Mouse (Mus musculus) colon, adult 2 months (tissue): ENCODE data around the gene Fosb. TPM values are rescaled to one million over a fixed set of nuclear protein-coding genes. Genes with fewer than 3 reads are reported as not detected.

ENCODE experiments used
- polyA plus RNA-seq: library from polyadenylated mRNA; depleted of rRNA; stranded (reverse); fragments of >200 nt; gene quantifications from 2 replicates; pipeline ENCODE4 v1.2.3, GENCODE M21; 2012; rRNA removed

Fosb gene
- 3.1 and 6.7 TPM in 2 replicates for polyA plus RNA-seq

DNA sequence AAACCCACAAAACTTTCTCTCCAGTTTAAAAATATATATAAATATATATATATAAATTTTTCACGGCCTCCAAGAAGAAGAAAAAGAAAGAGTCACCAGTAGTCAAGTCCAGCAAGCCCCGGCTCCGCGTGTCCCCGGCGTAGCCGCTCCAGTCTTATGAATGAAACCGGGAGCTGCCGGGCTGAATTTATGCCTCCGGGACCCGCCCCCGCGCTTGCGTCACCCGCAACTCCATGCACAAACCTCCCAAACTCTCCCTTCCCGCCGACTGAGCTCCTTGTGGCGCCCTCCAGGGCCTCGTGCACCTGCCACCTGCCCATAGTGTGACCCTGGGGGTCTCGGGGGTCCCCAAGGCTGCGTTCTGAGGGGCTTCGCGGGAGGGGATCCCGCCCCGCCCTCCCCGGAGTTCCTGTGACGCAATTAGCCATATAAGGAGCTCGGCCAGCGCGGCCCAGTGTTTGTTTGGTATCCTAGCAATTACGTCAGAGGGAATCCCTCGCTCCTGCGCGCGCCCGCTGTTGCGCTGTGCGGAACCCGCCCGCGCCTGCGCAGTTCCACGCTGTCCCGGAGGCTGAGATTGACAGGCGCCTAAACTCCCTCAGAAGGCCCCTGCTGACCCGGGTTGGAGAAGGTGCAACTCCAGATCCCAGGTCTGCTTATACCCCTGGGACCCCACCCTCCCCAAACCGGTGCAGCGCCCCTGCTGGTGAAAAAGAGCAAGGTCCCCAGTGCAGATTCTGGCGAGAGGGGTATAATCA, at the start of gene Fosb:
Gene Fosb (minus strand): TSS at position 168 of the 758 bp plus-strand sequence.

DNA sequence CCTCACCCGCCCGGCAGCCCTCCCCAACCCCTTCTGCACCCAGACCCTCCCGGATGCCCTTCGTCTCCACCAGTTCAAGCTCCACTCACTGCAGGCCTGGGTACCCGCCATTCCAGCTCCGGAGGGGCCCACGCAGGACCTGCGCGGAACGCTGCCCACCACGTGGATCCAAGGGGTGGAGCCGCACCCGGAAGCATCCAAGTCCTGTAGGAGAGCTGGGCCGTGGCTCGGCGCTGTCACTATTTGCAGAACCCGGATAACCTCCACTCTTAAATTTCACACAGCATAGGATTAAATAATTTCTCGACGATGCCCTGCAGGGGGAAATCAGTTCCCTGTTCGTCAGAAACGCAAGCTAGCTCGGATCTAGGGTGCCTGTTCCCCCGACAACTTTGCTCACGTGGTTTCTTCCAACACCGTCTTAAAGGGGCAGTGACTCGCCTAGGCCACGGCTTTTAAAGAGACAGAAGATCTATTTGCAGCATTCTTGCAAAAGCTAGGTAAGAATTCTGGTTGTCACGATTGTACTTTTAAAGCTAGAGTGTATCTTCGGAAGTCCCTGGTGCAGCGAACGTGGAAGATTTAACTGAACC, 49.5 kb upstream of the Fosb start, which contains the start of the genes Cd3eap and Ppp1r13l:
Gene Cd3eap (minus strand): TSS at position 185 of the 593 bp plus-strand sequence.
Gene Ppp1r13l (plus strand): TSS at position 451 of the 593 bp plus-strand sequence.

DNA sequence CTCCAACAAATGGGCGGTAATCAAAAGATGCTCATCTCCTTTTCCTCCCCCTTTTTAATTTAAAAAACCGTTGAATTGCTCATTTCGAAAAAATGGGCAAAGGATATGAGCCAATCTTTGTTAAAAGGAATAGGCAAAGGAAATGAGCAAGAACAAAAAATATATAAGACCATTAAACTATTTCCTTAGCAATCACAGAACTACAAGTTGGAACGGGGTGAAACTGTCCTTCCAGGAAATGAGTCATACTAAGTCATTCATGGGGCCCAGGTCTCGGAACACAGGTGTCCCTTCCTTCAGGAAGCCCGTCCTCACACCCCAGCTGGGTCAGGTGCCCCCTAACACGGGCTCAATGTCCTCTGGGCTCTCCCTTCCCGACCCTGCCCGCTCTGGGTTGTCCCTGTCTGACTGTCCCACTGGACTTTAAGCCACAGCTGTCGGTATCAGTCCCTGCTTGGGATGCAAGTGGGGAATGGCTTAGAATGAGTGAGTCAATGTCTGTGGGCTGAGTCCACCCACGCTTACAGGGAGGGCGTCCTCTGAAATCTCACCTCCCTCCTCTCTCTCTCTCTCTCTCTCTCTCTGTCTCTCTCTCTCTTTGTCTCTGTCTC, 34.5 kb upstream of the Fosb start, which contains the start of gene Ercc1:
Gene Ercc1 (plus strand): TSS at position 542 of the 611 bp plus-strand sequence.

DNA sequence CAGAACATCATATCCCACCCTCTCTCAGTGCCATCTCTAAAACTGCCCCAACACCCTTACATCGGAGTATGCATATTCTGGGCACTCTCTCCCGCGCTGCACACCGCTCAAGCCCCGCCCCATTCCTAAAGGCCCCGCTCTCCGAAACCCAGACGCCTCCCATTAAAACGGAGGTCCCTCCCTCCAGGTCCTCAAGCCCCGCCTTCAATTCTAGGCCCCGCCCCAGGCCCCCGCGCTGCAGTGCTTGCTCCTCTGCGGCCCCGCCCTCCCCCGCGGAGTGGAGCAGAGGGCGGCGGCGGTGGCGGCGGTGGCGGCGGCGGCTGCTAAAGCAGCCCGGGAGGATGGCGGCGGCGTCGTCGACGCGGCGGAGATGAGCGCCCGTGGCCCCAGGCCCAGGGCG, 27.5 kb downstream of the Fosb start, which contains the start of gene Rtn2:
Gene Rtn2 (plus strand): TSS at position 240 of the 400 bp plus-strand sequence.

DNA sequence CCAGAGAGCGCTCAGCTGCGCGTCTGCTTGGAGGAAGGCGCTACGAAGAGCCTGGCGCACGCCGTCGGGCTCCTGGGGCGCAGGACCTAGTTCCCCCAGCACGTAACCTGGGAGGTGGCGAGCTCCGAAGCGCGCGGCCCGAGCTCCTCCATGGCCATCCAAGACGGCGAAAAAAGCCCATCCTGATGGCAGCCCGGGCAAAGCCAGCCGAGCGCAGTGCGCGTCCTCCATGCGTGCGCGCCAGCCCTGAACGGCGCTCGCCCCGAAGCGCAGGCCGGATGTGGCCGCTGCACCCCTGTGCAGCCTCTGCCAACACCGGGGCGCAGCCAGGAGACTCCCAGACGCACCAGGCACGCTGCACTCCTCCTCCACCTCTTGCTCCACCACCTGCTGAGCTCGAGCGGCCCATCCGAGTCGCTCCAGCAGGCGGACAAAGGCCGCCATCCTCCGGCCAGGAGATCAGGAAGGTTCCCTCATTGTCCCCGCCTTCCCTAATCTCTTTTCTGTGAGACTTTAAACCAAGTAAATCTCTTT, 30.2 kb downstream of the Fosb start, which contains the start of gene Ppm1n:
Gene Ppm1n (minus strand): TSS at position 484 of the 534 bp plus-strand sequence.

DNA sequence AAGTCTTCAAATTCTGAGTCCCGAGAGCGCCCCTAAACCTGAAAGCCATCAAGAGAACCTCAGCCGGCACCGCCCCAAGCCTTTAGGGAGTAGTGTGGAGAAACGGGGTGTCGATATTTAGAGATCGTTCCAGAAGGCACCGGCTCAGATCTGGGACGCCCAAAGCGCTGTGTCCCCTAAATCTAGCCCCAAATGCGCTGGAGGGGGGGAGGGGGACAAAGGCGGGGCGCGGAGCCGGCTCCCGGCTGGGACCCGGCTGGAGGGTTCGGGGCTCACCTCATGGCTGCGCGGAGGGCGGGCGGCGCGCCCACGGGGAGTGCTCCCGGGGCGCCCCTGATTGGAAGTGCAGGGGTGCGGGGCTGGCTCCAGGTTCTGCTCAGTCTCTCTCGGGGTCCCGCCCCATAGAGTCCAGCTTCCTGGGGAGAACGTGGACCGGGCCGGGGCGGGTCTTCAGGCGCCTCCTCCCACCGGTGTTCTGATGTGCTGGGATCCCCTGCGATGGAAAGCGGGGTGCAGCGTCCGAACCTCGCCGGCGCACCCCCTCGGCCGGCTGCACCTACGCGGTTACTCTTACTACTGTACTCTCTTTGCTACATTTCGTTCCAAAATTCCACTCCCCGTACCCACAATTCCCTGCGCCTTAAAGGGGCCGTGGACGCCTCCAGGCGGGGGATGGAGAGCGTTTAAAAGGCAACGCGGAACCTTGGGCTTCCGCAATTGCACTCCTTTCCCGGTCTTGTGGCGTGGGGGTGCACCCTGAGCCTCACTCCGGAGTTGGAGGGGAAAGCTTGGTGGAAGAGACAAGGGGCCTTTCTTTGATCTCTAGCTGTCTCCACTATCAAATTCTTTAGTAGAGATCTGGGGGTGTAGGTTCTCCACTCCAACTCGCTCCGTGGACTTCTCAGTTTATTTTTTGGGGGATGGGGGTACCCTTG, 38.3 kb downstream of the Fosb start, which contains the start of gene Vasp:
Gene Vasp (minus strand): TSS at position 580 of the 935 bp plus-strand sequence.

Other genes starting within 250 kb of the Fosb start
- 32.3 and 33.8 TPM in 2 replicates for gene Dmwd, start 233.8 kb downstream of the Fosb start, polyA plus RNA-seq
- 613 and 864 TPM in 2 replicates for gene Dmpk, start 226.2 kb downstream of the Fosb start, polyA plus RNA-seq
- 45.2 and 56.4 TPM in 2 replicates for gene Six5, start 215.5 kb downstream of the Fosb start, polyA plus RNA-seq
- not detected in 2 replicates for gene Gm4969, start 191.7 kb downstream of the Fosb start, polyA plus RNA-seq
- 14.7 and 14.9 TPM in 2 replicates for gene Fbxo46, start 190.2 kb downstream of the Fosb start, polyA plus RNA-seq
- 15.1 and 16.3 TPM in 2 replicates for gene Qpctl, start 160.8 kb downstream of the Fosb start, polyA plus RNA-seq
- gene Snrpd2, start 160.3 kb downstream of the Fosb start, polyA plus RNA-seq, result 19.3 and 24.0 TPM in 2 replicates
- gene Gipr, start 143.9 kb downstream of the Fosb start, polyA plus RNA-seq, result 0.95 and 1.6 TPM in 2 replicates
- 45.4 and 47.5 TPM in 2 replicates for gene Eml2, start 133.6 kb downstream of the Fosb start, polyA plus RNA-seq
- 4.0 and 4.6 TPM in 2 replicates for gene Gpr4, start 97.5 kb downstream of the Fosb start, polyA plus RNA-seq
- gene Opa3, start 81.7 kb downstream of the Fosb start, polyA plus RNA-seq, result 40.5 and 52.5 TPM in 2 replicates
- gene Vasp, start 38.2 kb downstream of the Fosb start, polyA plus RNA-seq, result 569 and 685 TPM in 2 replicates
- 0.10 and 0.21 TPM in 2 replicates for gene Ppm1n, start 30.0 kb downstream of the Fosb start, polyA plus RNA-seq
- 28.0 and 34.1 TPM in 2 replicates for gene Rtn2, start 27.4 kb downstream of the Fosb start, polyA plus RNA-seq
- gene Ercc1, start 34.7 kb upstream of the Fosb start, polyA plus RNA-seq, result 26.1 and 33.2 TPM in 2 replicates
- gene Cd3eap, start 49.4 kb upstream of the Fosb start, polyA plus RNA-seq, result 4.0 and 7.0 TPM in 2 replicates
- 14.6 and 20.3 TPM in 2 replicates for gene Ppp1r13l, start 49.7 kb upstream of the Fosb start, polyA plus RNA-seq
- gene Ercc2, start 72.0 kb upstream of the Fosb start, polyA plus RNA-seq, result 47.1 and 56.1 TPM in 2 replicates
- gene Klc3, start 94.1 kb upstream of the Fosb start, polyA plus RNA-seq, result 5.5 and 6.0 TPM in 2 replicates
- gene Ckm, start 94.7 kb upstream of the Fosb start, polyA plus RNA-seq, result 78.9 and 126 TPM in 2 replicates
- 22.3 and 24.9 TPM in 2 replicates for gene Mark4, start 148.8 kb upstream of the Fosb start, polyA plus RNA-seq
- 7.9 and 11.1 TPM in 2 replicates for gene Exoc3l2, start 153.3 kb upstream of the Fosb start, polyA plus RNA-seq
- 19.5 and 30.0 TPM in 2 replicates for gene Bloc1s3, start 198.3 kb upstream of the Fosb start, polyA plus RNA-seq
- gene Trappc6a, start 198.3 kb upstream of the Fosb start, polyA plus RNA-seq, result 218 and 235 TPM in 2 replicates
- 2.2 and 2.3 TPM in 2 replicates for gene Nkpd1, start 207.8 kb upstream of the Fosb start, polyA plus RNA-seq